Mouse (Mus musculus) ES-Bruce4 (cell line): Measurements from ENCODE around the gene Mtfr1l. TPM values are rescaled to one million over a fixed set of nuclear protein-coding genes. Genes with fewer than 3 reads are reported as not detected.
A peak's percentile ranks its signal among the peaks of the same experiment; 100 is the strongest.

Experiments
- H3K27ac ChIP-seq: 2 replicates; pipeline ENCODE4 v1.5.1; 2012; ENCODE audit warnings: low read length, inconsistent platforms; ENCODE audit not compliant: insufficient read depth
- H3K27me3 ChIP-seq: 2 replicates; pipeline ENCODE4 v1.6.1; 2012; ENCODE audit warnings: mild to moderate bottlenecking, low read length, inconsistent platforms; ENCODE audit not compliant: control insufficient read depth, poor library complexity, insufficient read depth, severe bottlenecking
- H3K36me3 ChIP-seq: 2 replicates; pipeline ENCODE4 v1.6.1; 2012; ENCODE audit warnings: inconsistent platforms, mild to moderate bottlenecking, low read length, moderate library complexity; ENCODE audit not compliant: control insufficient read depth, poor library complexity, insufficient read depth, severe bottlenecking
- H3K4me1 ChIP-seq: one replicate; pipeline ENCODE4 v1.8.1; 2011; ENCODE audit warnings: low read length; ENCODE audit not compliant: control insufficient read depth, insufficient read depth
- H3K4me3 ChIP-seq: 2 replicates; pipeline ENCODE4 v1.5.1; 2011; ENCODE audit warnings: low read depth, mild to moderate bottlenecking, low read length
- H3K9ac ChIP-seq: 2 replicates; pipeline ENCODE4 v1.6.1; 2012; ENCODE audit warnings: low read depth, mild to moderate bottlenecking, inconsistent platforms; ENCODE audit not compliant: poor library complexity, severe bottlenecking
- H3K9me3 ChIP-seq: replicated peaks from 2 replicates; pipeline ENCODE4 v1.6.1; 2012; ENCODE audit warnings: mild to moderate bottlenecking, low read length, inconsistent platforms; ENCODE audit not compliant: control insufficient read depth, poor library complexity, insufficient read depth, severe bottlenecking
- CTCF ChIP-seq: IDR thresholded peaks from one replicate; pipeline ENCODE4 v1.8.1; 2011; ENCODE audit warnings: low read depth, low read length
- EP300 ChIP-seq: IDR thresholded peaks from 2 replicates; pipeline ENCODE4 v1.6.1; 2011; ENCODE audit warnings: low read depth, low read length; ENCODE audit not compliant: insufficient read depth
- POLR2A ChIP-seq: IDR thresholded peaks from one replicate; pipeline ENCODE4 v1.8.1; 2011; ENCODE audit warnings: low read length; ENCODE audit not compliant: insufficient read depth
- polyA plus RNA-seq: library from polyadenylated mRNA; stranded (reverse); fragments of >200 nt; gene quantifications from 2 replicates; pipeline ENCODE4 v1.2.4, GENCODE M21; 2011; ENCODE audit warnings: low read depth; ENCODE audit not compliant: missing spikeins, insufficient read depth, insufficient read length

Gene Mtfr1l
- polyA plus RNA-seq, 1 experiment, result 51.9 TPM

GRCm38 (mm10) chr4:134559154-134559553 lies 24.0 kb upstream of the Mtfr1l start:
- no peak overlapping the region for H3K27ac ChIP-seq
- H3K9me3 ChIP-seq, result no peaks in the 10 kb centered on the region
- H3K36me3 ChIP-seq, result no peaks in the 10 kb centered on the region
- no peaks in the 10 kb centered on the region for H3K27me3 ChIP-seq
- no peaks in the 10 kb centered on the region for H3K4me1 ChIP-seq
- TF ChIP-seq CTCF (no peak), EP300 (no peak), POLR2A (no peak)
- no peak overlapping the region for H3K9ac ChIP-seq
- H3K4me3 ChIP-seq, result no peak overlapping the region

GRCm38 (mm10) chr4:134558570-134559113 lies 23.5 kb upstream of the Mtfr1l start:
- H3K9ac ChIP-seq, result no peak overlapping the region
- H3K4me3 ChIP-seq, result no peak overlapping the region
- H3K27me3 ChIP-seq, result no peaks in the 10 kb centered on the region
- H3K27ac ChIP-seq, result no peak overlapping the region
- no peaks in the 10 kb centered on the region for H3K4me1 ChIP-seq
- H3K36me3 ChIP-seq, result no peaks in the 10 kb centered on the region
- no peaks in the 10 kb centered on the region for H3K9me3 ChIP-seq
- TF ChIP-seq EP300, result no peak

- Histone ChIP-seq H3K9ac (no peak overlapping the region), H3K9me3 (no peaks in the 10 kb centered on the region), H3K4me3 (no peak overlapping the region), H3K4me1 (no peaks in the 10 kb centered on the region), H3K27me3 (no peaks in the 10 kb centered on the region), H3K36me3 (no peaks in the 10 kb centered on the region), H3K27ac (no peak overlapping the region)
- TF ChIP-seq CTCF, result no peak
- no peak for TF ChIP-seq EP300
- no peak for TF ChIP-seq POLR2A
Observed at GRCm38 (mm10) chr4:134557626-134558249, 22.6 kb upstream of the Mtfr1l start.

- no peak overlapping the region for H3K4me3 ChIP-seq
- TF ChIP-seq POLR2A (no peak), EP300 (no peak), CTCF (peak; percentile 71)
- H3K27me3 ChIP-seq, result peaks cover 1% of the 10 kb centered on the region; the same call in 1 of the 2 replicates
- no peak overlapping the region for H3K9ac ChIP-seq
- H3K9me3 ChIP-seq, result no peaks in the 10 kb centered on the region
- no peak overlapping the region for H3K27ac ChIP-seq
- H3K4me1 ChIP-seq, result peaks cover 2% of the 10 kb centered on the region
- H3K36me3 ChIP-seq, result no peaks in the 10 kb centered on the region
Observed at GRCm38 (mm10) chr4:134555956-134556580, 20.9 kb upstream of the Mtfr1l start.

- TF ChIP-seq CTCF (no peak), EP300 (no peak), POLR2A (no peak)
- no peak overlapping the region for H3K9ac ChIP-seq
- H3K27ac ChIP-seq, result no peak overlapping the region
- H3K36me3 ChIP-seq, result no peaks in the 10 kb centered on the region
- peaks cover 1% of the 10 kb centered on the region; the same call in 1 of the 2 replicates for H3K27me3 ChIP-seq
- no peak overlapping the region for H3K4me3 ChIP-seq
- H3K9me3 ChIP-seq, result peaks cover 3% of the 10 kb centered on the region; the same call in 1 of the 2 replicates
- peaks cover 2% of the 10 kb centered on the region for H3K4me1 ChIP-seq
Observed at GRCm38 (mm10) chr4:134553631-134554030, 18.4 kb upstream of the Mtfr1l start.

GRCm38 (mm10) chr4:134551494-134552316 lies 16.5 kb upstream of the Mtfr1l start, which contains the start of gene Selenon:
Gene Selenon, minus strand, starts transcription at chr4:134552166.
- Histone ChIP-seq H3K4me1 (peaks cover 2% of the 10 kb centered on the region), H3K36me3 (no peaks in the 10 kb centered on the region), H3K27ac (no peak within 1 kb of the TSS), H3K9ac (peak within 1 kb of the TSS; percentile 90), H3K9me3 (peaks cover 3% of the 10 kb centered on the region; the same call in 1 of the 2 replicates), H3K4me3 (peak within 1 kb of the TSS; percentile 84), H3K27me3 (peaks cover 1% of the 10 kb centered on the region; the same call in 1 of the 2 replicates)
- no peak for TF ChIP-seq EP300
- no peak for TF ChIP-seq CTCF
- no peak for TF ChIP-seq POLR2A
